Mouse (Mus musculus) brain, embryonic 14.5 days (tissue): ENCODE measurements around the gene Tmem39b.

Experiments
- CTCF ChIP-seq: fragments of 200-500 bp; IDR thresholded peaks from 2 replicates; pipeline ENCODE4 v1.5.1; 2012; ENCODE audit warnings: inconsistent platforms, mild to moderate bottlenecking, moderate library complexity, borderline replicate concordance; ENCODE audit not compliant: insufficient read depth, insufficient read length; ENCODE audit errors: extremely low read depth
- POLR2A ChIP-seq: fragments of 200-500 bp; IDR thresholded peaks from 2 replicates; pipeline ENCODE4 v1.6.1; 2012; ENCODE audit warnings: mild to moderate bottlenecking, inconsistent platforms, borderline replicate concordance; ENCODE audit not compliant: poor library complexity, insufficient read depth, insufficient read length, severe bottlenecking; ENCODE audit errors: extremely low read depth

DNA sequence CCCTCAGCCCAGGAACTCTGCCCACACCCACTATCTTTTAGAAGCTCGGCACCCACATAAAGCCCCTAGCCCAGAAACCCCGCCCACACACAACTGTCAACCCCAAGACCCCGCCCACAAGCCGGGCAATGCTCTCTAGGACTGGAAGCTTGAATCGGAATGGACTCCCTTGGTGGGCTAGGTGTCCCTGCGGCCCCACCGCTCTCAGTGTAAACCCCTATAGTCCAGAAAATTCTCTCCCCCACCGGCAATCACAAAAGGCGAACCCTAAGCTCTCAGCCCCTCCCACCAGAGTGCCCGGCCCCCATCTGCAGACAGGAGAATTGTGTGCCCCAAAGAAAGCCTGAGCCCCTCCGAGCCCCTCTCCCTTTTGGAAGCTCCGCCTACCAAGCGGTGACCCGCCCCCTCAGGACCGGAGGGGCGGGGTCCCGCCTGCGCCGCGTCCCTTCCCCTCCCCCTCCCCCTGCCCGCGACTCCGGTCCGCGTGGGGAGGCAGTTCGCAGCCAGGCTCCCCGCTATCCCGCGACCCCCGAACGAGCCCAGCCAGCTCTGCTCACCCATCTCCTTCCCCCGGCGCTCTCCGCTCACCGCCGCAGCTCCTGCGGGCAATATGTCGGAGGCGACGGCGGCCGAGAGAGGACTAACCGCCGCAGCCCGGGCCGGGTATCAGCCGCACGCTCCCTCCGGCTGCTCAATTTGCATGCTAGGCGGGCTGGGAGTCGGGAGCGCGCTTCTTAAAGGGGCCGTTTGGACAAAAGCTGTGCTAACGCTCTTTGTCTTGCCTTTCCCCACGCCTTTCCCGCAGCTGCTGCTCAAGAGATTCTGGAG lies at the start of gene Tmem39b:
- TF ChIP-seq CTCF, result no peak
- TF ChIP-seq POLR2A, result peak; percentile 64
